Mouse (Mus musculus): Measurements from ENCODE around the gene Borcs5. TPM values are rescaled to one million over a fixed set of nuclear protein-coding genes. Genes with fewer than 3 reads are reported as not detected.

Gene Borcs5
- total and polyA plus RNA-seq, 3 experiments = 10.2 to 16.4 (median 10.4) TPM

- Histone ChIP-seq H3K79me2 (replicated peaks; ENCODE audit: control insufficient read depth, extremely low read depth, insufficient read depth, poor library complexity, severe bottlenecking) (no peaks in the 10 kb centered on the region), H3K36me3 (replicated peaks in 1 of 2; ENCODE audit: control insufficient read depth in 1 of 2, insufficient read depth in 1 of 2, low read length in 1 of 2) (peaks cover 0 to 10% of the 10 kb centered on the region in 2 experiments), H3K27me3 (replicated peaks) (no peaks in the 10 kb centered on the region), H3K4me2 (ENCODE audit: insufficient read depth, low read depth, poor library complexity, severe bottlenecking) (no peak overlapping the region), H3K9ac (ENCODE audit: insufficient read depth, low read depth) (no peak overlapping the region), H3K4me1 (ENCODE audit: control insufficient read depth in 1 of 2, insufficient read depth in 2 of 2) (peaks cover 0 to 7% of the 10 kb centered on the region in 2 experiments; a peak in 2 of 4 replicates), H3K9me3 (replicated peaks; ENCODE audit: low read length) (no peaks in the 10 kb centered on the region), H3K4me3 (replicated peaks in 1 of 3; ENCODE audit: low read depth in 2 of 3, low read length in 2 of 3, poor library complexity in 1 of 3) (no peak overlapping the region), H3K27ac (ENCODE audit: insufficient read depth, low read depth) (no peak overlapping the region)
- DNase-seq (ENCODE audit: extremely low read depth) = no peak
- in situ Hi-C loops (cut with MboI; ENCODE audit: low pct_ligation_motif_present, low pct_unique_long_range_greater_than_20kb, low sequenced_read_pairs) (no loop called here), dilution Hi-C loops (cut with MboI; ENCODE audit: extremely low pct_ligation_motif_present, extremely low pct_unique_long_range_greater_than_20kb, low sequenced_read_pairs) (no loop called here)
- no peak for TF ChIP-seq SMC3 (IDR thresholded peaks at IDR 0.05; ENCODE audit: low read depth, low read length)
- no peak for TF ChIP-seq EP300 (IDR thresholded peaks at IDR 0.05; ENCODE audit: low read length)
- TF ChIP-seq ETS1 (conservative IDR thresholded peaks at IDR 0.05; ENCODE audit: low read depth, low read length) = no peak
- TF ChIP-seq POLR2A (IDR thresholded peaks at IDR 0.05; ENCODE audit: low read depth, low read length) = no peak
- no peak for TF ChIP-seq CHD1 (IDR thresholded peaks at IDR 0.05; ENCODE audit: low read depth, low read length)
- no peak for TF ChIP-seq HCFC1 (IDR thresholded peaks at IDR 0.05; ENCODE audit: low read depth, low read length)
- TF ChIP-seq IRF4 (IDR thresholded peaks at IDR 0.05; ENCODE audit: low read depth, low read length) = no peak
- no peak for TF ChIP-seq UBTF (IDR thresholded peaks at IDR 0.05; ENCODE audit: low read depth, low read length)
- no peak for TF ChIP-seq ELF1 (IDR thresholded peaks at IDR 0.05; ENCODE audit: low read depth, low read length)
- no peak for TF ChIP-seq MAZ (IDR thresholded peaks at IDR 0.05; ENCODE audit: low read depth, low read length)
- no peak for TF ChIP-seq NELFE (IDR thresholded peaks at IDR 0.05; ENCODE audit: low read depth, low read length)
- no peak for TF ChIP-seq ZC3H11A (IDR thresholded peaks at IDR 0.05; ENCODE audit: low read depth, low read length)
- TF ChIP-seq BHLHE40 (IDR thresholded peaks at IDR 0.05; ENCODE audit: low read depth, low read length) = no peak
Measured at GRCm38 (mm10) chr6:134700451-134701210, 61.3 kb downstream of the Borcs5 start.

- TF ChIP-seq JUN (IDR thresholded peaks at IDR 0.05; ENCODE audit: insufficient read depth, low read depth, low read length) = no peak
- TF ChIP-seq MXI1 (IDR thresholded peaks at IDR 0.05; ENCODE audit: low read depth, low read length) = no peak
- no peak for TF ChIP-seq CHD1 (IDR thresholded peaks at IDR 0.05; ENCODE audit: low read depth, low read length)
- no peak for TF ChIP-seq SMC3 (IDR thresholded peaks at IDR 0.05; ENCODE audit: low read depth, low read length)
- no peak for TF ChIP-seq CTCF (conservative IDR thresholded peaks at IDR 0.05 in 1 of 2, IDR thresholded peaks at IDR 0.05 in 1 of 2; ENCODE audit: low read depth in 2 of 2, low read length in 2 of 2)
- TF ChIP-seq MYC (IDR thresholded peaks at IDR 0.05; ENCODE audit: low read depth, low read length) = no peak
- TF ChIP-seq TBP (conservative IDR thresholded peaks at IDR 0.05; ENCODE audit: low read depth, low read length) = no peak
- TF ChIP-seq E2F4 (IDR thresholded peaks at IDR 0.05; ENCODE audit: insufficient replicate concordance, low read depth, low read length) = no peak
- no peak for TF ChIP-seq IRF4 (IDR thresholded peaks at IDR 0.05; ENCODE audit: low read depth, low read length)
Measured at GRCm38 (mm10) chr6:134701211-134701602, 61.9 kb downstream of the Borcs5 start.

More at GRCm38 (mm10) chr6:134701211-134701602, 61.9 kb downstream of the Borcs5 start:
- Histone ChIP-seq H3K4me1 (ENCODE audit: control insufficient read depth in 1 of 2, insufficient read depth in 2 of 2) (peaks cover 0 to 7% of the 10 kb centered on the region in 2 experiments; a peak in 2 of 4 replicates), H3K27ac (ENCODE audit: insufficient read depth, low read depth) (no peak overlapping the region), H3K9me3 (replicated peaks; ENCODE audit: low read length) (no peaks in the 10 kb centered on the region), H3K79me2 (replicated peaks; ENCODE audit: control insufficient read depth, extremely low read depth, insufficient read depth, poor library complexity, severe bottlenecking) (no peaks in the 10 kb centered on the region), H3K27me3 (replicated peaks) (no peaks in the 10 kb centered on the region), H3K9ac (ENCODE audit: insufficient read depth, low read depth) (no peak overlapping the region), H3K36me3 (replicated peaks in 1 of 2; ENCODE audit: control insufficient read depth in 1 of 2, insufficient read depth in 1 of 2, low read length in 1 of 2) (peaks cover 0 to 9% of the 10 kb centered on the region in 2 experiments), H3K4me2 (ENCODE audit: insufficient read depth, low read depth, poor library complexity, severe bottlenecking) (no peak overlapping the region), H3K4me3 (replicated peaks in 1 of 3; ENCODE audit: low read depth in 2 of 3, low read length in 2 of 3, poor library complexity in 1 of 3) (no peak overlapping the region)
- no peak for DNase-seq (ENCODE audit: extremely low read depth)
- in situ Hi-C loops (cut with MboI; ENCODE audit: low pct_ligation_motif_present, low pct_unique_long_range_greater_than_20kb, low sequenced_read_pairs) = no loop called here
- dilution Hi-C loops (cut with MboI; ENCODE audit: extremely low pct_ligation_motif_present, extremely low pct_unique_long_range_greater_than_20kb, low sequenced_read_pairs) = no loop called here
